Mouse (Mus musculus) liver, postnatal 0 days (tissue): ENCODE data around the gene Ccr3. TPM values are rescaled to one million over a fixed set of nuclear protein-coding genes. Genes with fewer than 3 reads are reported as not detected.

Experiments used
- ATAC-seq: fragments of 200-750 bp; cut with Nextera tagmentation; 2 replicates; pipeline ENCODE4 v1.8.0; 2017; ENCODE audit warnings: mild to moderate bottlenecking, moderate library complexity
- DNase-seq: peaks from one replicate; pipeline ENCODE4 v3.0.0-alpha.2; 2016
- H3K27ac ChIP-seq: fragments of 300-500 bp; sonication (generic); 2 replicates; pipeline ENCODE4 v1.5.1; 2014; ENCODE audit warnings: antibody characterized with exemption, moderate library complexity, mild to moderate bottlenecking, low read depth
- H3K27me3 ChIP-seq: fragments of 300-500 bp; sonication (generic); 2 replicates; pipeline ENCODE4 v1.6.1; 2014; ENCODE audit warnings: low read length, control low read depth, mixed read lengths; ENCODE audit not compliant: insufficient read depth
- H3K36me3 ChIP-seq: fragments of 300-500 bp; sonication (generic); replicated peaks from 2 replicates; pipeline ENCODE4 v1.6.1; 2014; ENCODE audit warnings: mild to moderate bottlenecking, control low read depth, low read length, moderate library complexity, mixed read lengths; ENCODE audit not compliant: insufficient read depth
- H3K4me1 ChIP-seq: fragments of 300-500 bp; sonication (generic); 2 replicates; pipeline ENCODE4 v1.6.1; 2014; ENCODE audit warnings: antibody characterized with exemption, mild to moderate bottlenecking, control low read depth; ENCODE audit not compliant: insufficient read depth
- H3K4me2 ChIP-seq: fragments of 300-500 bp; sonication (generic); 2 replicates; pipeline ENCODE4 v1.6.1; 2014; ENCODE audit warnings: low read depth, mild to moderate bottlenecking, low read length, moderate library complexity, mixed read lengths
- H3K4me3 ChIP-seq: fragments of 300-500 bp; sonication (generic); 2 replicates; pipeline ENCODE4 v1.5.1; 2014; ENCODE audit warnings: low read depth, low read length
- H3K9ac ChIP-seq: fragments of 300-500 bp; sonication (generic); replicated peaks from 2 replicates; pipeline ENCODE4 v1.6.1; 2014; ENCODE audit warnings: mild to moderate bottlenecking, moderate library complexity
- H3K9me3 ChIP-seq: fragments of 300-500 bp; sonication (generic); 2 replicates; pipeline ENCODE4 v1.6.1; 2016; ENCODE audit warnings: mild to moderate bottlenecking, control low read depth, low read length, mixed read lengths
- CTCF ChIP-seq: sonication (generic); IDR thresholded peaks from 2 replicates; pipeline ENCODE4 v1.5.1; 2016; ENCODE audit warnings: antibody characterized with exemption, low read depth
- EP300 ChIP-seq: IDR thresholded peaks from 2 replicates; pipeline ENCODE4 v1.6.1; 2016; ENCODE audit warnings: antibody characterized with exemption, low read depth, mild to moderate bottlenecking
- WGBS: fragments of 180-500 bp; shearing (Covaris S2); extraction: QIAGEN DNeasy Blood & Tissue Kit; methylation state at CpG from one replicate; pipeline ENCODE4 v1.1.7; 2014; ENCODE audit not compliant: insufficient replicate concordance; 5-methylcytosine and 5-hydroxymethylcytosine counted together
- polyA plus RNA-seq: library from polyadenylated mRNA; unstranded; fragments of >200 nt; fragmentation: Nextera tagmentation; extraction: Ambion mirVana; gene quantifications from 2 replicates; pipeline ENCODE4 v1.2.1, GENCODE M21; 2015

Gene Ccr3
- polyA plus RNA-seq, 1 experiment from 2014 or later: 0.42 TPM

DNA sequence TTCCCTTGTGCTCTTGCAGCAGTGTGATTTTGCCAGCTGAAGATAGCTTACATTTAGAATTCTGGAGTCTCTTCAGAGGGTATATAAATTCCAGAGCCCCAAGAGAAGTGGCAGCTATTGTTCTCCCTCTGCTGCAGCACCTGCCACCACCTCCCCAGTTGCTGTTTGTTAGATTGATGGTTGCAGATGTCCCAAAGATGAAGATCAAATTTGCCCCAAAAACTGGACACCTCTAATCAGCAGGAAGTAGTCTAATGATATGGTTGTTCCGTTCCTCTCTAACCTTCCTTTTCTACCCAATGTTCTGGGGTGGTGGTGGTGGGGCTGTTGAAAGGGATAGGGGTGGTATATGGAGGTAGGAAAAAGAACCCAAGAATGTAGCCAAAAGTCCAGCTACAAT lies 39.1 kb upstream of the Ccr3 start:
- WGBS: 55% methylated on average over 1 of the region's 1 CpGs
- no peak overlapping the region for H3K27ac ChIP-seq
- no peak for ATAC-seq

DNA sequence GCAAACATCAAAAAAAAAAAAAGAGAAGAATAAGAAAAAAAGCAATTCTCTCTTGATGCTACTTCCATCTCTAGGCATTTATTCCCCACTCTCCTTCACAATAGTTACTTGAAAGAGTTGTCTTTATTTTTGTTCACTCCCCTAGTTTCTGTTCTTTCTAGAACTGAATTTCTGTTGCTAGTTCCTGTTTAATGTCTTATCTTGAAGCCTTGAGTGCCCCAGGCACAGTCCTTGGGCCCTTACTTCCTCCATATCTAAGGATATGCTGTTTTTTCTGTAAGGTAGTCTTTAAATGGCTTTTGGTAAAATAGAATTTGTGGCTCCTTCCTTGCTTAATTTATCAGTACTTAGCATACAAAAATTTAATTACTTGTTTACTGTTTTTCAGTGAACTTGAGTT lies 36.8 kb upstream of the Ccr3 start:
- H3K9me3 ChIP-seq: no peaks in the 10 kb centered on the region
- H3K9ac ChIP-seq: no peak overlapping the region; the same call in 1 of the 2 replicates
- no peaks in the 10 kb centered on the region for H3K27me3 ChIP-seq
- no peak overlapping the region for H3K4me2 ChIP-seq
- no peak for TF ChIP-seq CTCF
- TF ChIP-seq EP300: no peak
- no peaks in the 10 kb centered on the region for H3K36me3 ChIP-seq
- peak overlapping the region; percentile 36; the same call in 1 of the 2 replicates for H3K27ac ChIP-seq
- H3K4me1 ChIP-seq: peaks cover 5% of the 10 kb centered on the region; the same call in 1 of the 2 replicates
- H3K4me3 ChIP-seq: no peak overlapping the region
- no peak for DNase-seq
- ATAC-seq: no peak

More for the DNA sequence above, 39.1 kb upstream of the Ccr3 start:
- Histone ChIP-seq H3K36me3 (no peaks in the 10 kb centered on the region), H3K9me3 (no peaks in the 10 kb centered on the region), H3K4me3 (no peak overlapping the region), H3K27me3 (no peaks in the 10 kb centered on the region), H3K9ac (no peak overlapping the region), H3K4me2 (no peak overlapping the region), H3K4me1 (peaks cover 2% of the 10 kb centered on the region; the same call in 1 of the 2 replicates)
- no peak for DNase-seq
- no peak for TF ChIP-seq EP300
- TF ChIP-seq CTCF: no peak

DNA sequence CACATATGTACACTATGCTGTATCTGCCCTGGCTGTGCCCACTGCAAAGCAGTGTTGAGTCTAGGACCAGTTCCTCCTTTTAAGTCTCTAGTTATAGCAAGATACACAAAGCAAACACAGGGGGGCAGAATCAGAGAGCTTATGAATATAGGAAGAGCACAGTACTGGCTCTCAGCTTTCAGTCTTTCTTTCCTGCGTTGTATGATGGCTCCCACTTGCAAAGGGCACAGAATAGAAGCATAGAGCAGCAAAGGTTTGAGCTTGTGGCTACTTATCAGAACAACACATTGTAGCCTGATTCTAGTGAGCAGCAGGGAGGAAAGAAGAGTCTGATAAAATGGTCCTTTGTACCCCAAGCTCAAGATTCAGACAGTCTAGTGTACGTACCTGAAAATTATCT lies 35.6 kb upstream of the Ccr3 start:
- Histone ChIP-seq H3K27me3 (no peaks in the 10 kb centered on the region), H3K4me1 (peaks cover 5% of the 10 kb centered on the region; the same call in 1 of the 2 replicates), H3K4me3 (no peak overlapping the region), H3K9me3 (no peaks in the 10 kb centered on the region), H3K27ac (no peak overlapping the region), H3K9ac (no peak overlapping the region), H3K4me2 (no peak overlapping the region), H3K36me3 (no peaks in the 10 kb centered on the region)
- no peak for DNase-seq
- peak; percentile 66 for ATAC-seq
- peak; percentile 62 for TF ChIP-seq CTCF
- TF ChIP-seq EP300: peak; percentile 40; the same call in 1 of the 2 replicates
- 49% methylated on average over 2 of the region's 2 CpGs for WGBS

DNA sequence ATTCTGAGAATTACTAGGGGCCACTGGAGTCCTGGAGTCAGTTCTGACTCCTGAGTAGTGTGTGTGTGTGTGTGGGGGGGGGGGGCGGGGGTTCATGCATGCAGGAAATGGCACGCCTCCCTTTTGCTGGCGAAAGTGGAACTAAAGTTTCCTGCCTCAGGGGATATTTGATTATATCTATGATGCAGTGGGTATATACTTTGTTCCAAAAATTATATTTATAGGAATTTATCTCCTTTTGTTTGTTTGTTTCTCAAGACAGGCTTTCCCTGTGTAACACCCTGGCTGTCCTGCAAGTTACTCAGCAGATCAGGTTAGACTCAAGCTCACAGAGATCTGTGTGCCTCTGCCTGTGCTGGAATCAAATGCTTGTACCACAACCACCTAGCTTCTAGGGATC lies 32.1 kb upstream of the Ccr3 start:
- H3K9ac ChIP-seq: no peak overlapping the region
- H3K4me2 ChIP-seq: 0 out of 2 replicates have a peak overlapping the region, but pooled peaks have one; percentile 14
- H3K9me3 ChIP-seq: no peaks in the 10 kb centered on the region
- WGBS: 37% methylated on average over 3 of the region's 3 CpGs
- peaks cover 3% of the 10 kb centered on the region; the same call in 1 of the 2 replicates for H3K4me1 ChIP-seq
- no peak overlapping the region for H3K27ac ChIP-seq
- DNase-seq (no peak), ATAC-seq (no peak)
- no peak for TF ChIP-seq EP300
- TF ChIP-seq CTCF: no peak
- no peak overlapping the region for H3K4me3 ChIP-seq
- no peaks in the 10 kb centered on the region for H3K27me3 ChIP-seq
- no peaks in the 10 kb centered on the region for H3K36me3 ChIP-seq

DNA sequence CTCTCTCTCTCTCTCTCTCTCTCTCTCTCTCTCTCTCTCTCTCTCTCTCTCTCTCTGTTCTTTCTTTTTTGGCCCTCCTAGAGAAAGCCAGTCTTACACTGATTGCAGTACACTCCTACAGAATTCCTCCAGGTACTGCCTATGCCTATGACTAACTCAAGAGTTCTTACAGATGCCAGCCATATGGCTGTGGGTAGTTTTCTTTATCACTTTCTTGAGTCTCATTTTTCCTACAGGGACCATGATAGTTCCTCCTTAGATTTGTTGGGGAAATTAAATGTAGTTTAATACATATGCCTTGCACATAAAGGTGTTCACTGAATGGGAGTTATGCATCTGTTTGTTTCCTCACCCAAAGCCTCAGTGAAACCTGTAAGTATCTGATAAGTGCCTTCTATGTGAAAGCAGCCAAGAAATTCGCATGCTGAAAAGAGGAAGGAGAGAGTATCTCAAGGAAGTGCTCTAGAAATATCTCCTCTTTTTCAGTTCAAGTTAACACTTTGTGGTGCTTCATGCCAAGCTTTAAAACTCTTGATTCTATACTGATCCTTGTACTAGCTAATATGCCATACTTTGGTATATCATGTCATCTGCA lies 30.4 kb upstream of the Ccr3 start:
- Histone ChIP-seq H3K36me3 (no peaks in the 10 kb centered on the region), H3K9ac (no peak overlapping the region), H3K9me3 (no peaks in the 10 kb centered on the region), H3K4me1 (peaks cover 3% of the 10 kb centered on the region; the same call in 1 of the 2 replicates), H3K4me2 (no peak overlapping the region), H3K27me3 (no peaks in the 10 kb centered on the region), H3K4me3 (no peak overlapping the region), H3K27ac (no peak overlapping the region)
- DNase-seq (no peak), ATAC-seq (no peak)
- WGBS: 14% methylated on average over 1 of the region's 1 CpGs
- TF ChIP-seq CTCF: no peak
- peak; percentile 37 for TF ChIP-seq EP300

DNA sequence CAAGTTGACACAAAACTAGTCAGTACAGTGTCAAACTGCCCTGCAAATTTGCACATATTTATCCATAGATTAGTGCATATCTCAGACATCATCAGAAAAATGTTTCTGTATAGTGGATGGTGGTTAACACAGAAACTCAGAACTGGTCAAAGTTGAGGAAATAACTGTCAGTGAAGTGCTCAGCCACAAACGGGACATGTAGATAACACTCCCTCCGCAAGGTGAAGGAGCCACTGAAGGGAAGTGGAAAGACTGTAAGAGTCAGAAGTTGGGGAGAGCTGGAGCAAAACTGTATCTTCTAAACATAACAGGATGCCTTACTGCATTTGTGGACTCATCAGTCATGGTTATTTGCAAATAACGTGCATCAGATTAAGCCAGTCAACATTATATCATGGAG lies 24.1 kb upstream of the Ccr3 start:
- Histone ChIP-seq H3K9me3 (no peaks in the 10 kb centered on the region), H3K36me3 (no peaks in the 10 kb centered on the region), H3K4me2 (no peak overlapping the region), H3K27me3 (no peaks in the 10 kb centered on the region), H3K9ac (no peak overlapping the region), H3K4me3 (no peak overlapping the region), H3K27ac (no peak overlapping the region), H3K4me1 (no peaks in the 10 kb centered on the region)
- no peak for DNase-seq
- no peak for TF ChIP-seq CTCF
- no peak for TF ChIP-seq EP300
- WGBS: 31% methylated on average over 3 of the region's 3 CpGs
- ATAC-seq: no peak
